Mouse (Mus musculus): Measurements from ENCODE around the gene Kcnh1. TPM values are rescaled to one million over a fixed set of nuclear protein-coding genes. Genes with fewer than 3 reads are reported as not detected.

The Kcnh1 gene
- total and polyA plus RNA-seq, 3 experiments: 0.05 TPM; not detected in 2

DNA sequence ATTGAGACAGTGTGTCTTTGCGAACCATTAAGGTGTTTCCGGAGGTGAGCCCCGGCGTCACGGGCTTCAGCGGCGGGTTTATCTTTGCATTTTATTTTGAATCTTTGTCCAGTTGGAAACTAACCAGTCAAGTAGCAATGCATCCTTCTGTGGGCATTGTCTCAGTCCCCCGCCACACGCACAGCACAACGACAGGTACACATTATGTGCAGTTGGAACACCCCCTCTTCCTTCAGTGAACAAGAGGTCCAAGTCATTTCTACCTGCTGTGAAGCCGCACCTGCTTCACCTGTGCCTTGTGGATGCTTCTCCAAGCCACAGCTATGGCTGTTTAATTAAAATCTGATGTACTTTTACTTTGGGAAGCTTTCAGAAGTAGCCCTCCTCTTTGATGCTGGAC, 803 bp upstream of the Kcnh1 start:
- no peaks in the 10 kb centered on the region for H3K27me3 ChIP-seq (ENCODE audit: insufficient read depth, low read length)
- no peak for TF ChIP-seq CTCF (IDR thresholded peaks at IDR 0.05; ENCODE audit: low read depth, low read length)
- TF ChIP-seq TAL1 (conservative IDR thresholded peaks at IDR 0.05; ENCODE audit: low read depth, low read length): no peak
- no peak for TF ChIP-seq GATA1 (IDR thresholded peaks at IDR 0.05; ENCODE audit: borderline replicate concordance, low read length)
- TF ChIP-seq GATA2 (IDR thresholded peaks at IDR 0.05; ENCODE audit: borderline replicate concordance, low read depth, low read length): no peak
- TF ChIP-seq POLR2AphosphoS5 (IDR thresholded peaks at IDR 0.05; ENCODE audit: insufficient replicate concordance, low read depth, low read length): no peak
- ATAC-seq (ENCODE audit: extremely low read depth, insufficient number of reproducible peaks, low FRiP score, poor library complexity, severe bottlenecking) (no peak), DNase-seq (ENCODE audit: low spot score) (no peak)
- no peak overlapping the region for H3K4me3 ChIP-seq (ENCODE audit: low read depth, low read length)
- no peaks in the 10 kb centered on the region for H3K4me1 ChIP-seq (ENCODE audit: insufficient read depth, low read depth, low read length)
- H3K36me3 ChIP-seq (replicated peaks): no peaks in the 10 kb centered on the region
- H3K9me3 ChIP-seq (replicated peaks): no peaks in the 10 kb centered on the region

- Histone ChIP-seq H3K4me1 (ENCODE audit: insufficient read depth, low read depth, low read length) (no peaks in the 10 kb centered on the region), H3K9me3 (replicated peaks) (no peaks in the 10 kb centered on the region), H3K36me3 (replicated peaks) (no peaks in the 10 kb centered on the region), H3K27me3 (ENCODE audit: insufficient read depth, low read length) (no peaks in the 10 kb centered on the region), H3K4me3 (ENCODE audit: low read depth, low read length) (no peak overlapping the region)
- DNase-seq (ENCODE audit: low spot score) (no peak), ATAC-seq (ENCODE audit: extremely low read depth, insufficient number of reproducible peaks, low FRiP score, poor library complexity, severe bottlenecking) (no peak)
- TF ChIP-seq GATA1 (IDR thresholded peaks at IDR 0.05; ENCODE audit: borderline replicate concordance, low read length): no peak
- TF ChIP-seq CTCF (IDR thresholded peaks at IDR 0.05; ENCODE audit: low read depth, low read length): no peak
- TF ChIP-seq TAL1 (conservative IDR thresholded peaks at IDR 0.05; ENCODE audit: low read depth, low read length): no peak
- TF ChIP-seq GATA2 (IDR thresholded peaks at IDR 0.05; ENCODE audit: borderline replicate concordance, low read depth, low read length): no peak
- TF ChIP-seq POLR2AphosphoS5 (IDR thresholded peaks at IDR 0.05; ENCODE audit: insufficient replicate concordance, low read depth, low read length): no peak
These were observed 707 bp downstream of the Kcnh1 start for GRCm38 (mm10) chr1:192191322-192191639.

- no peak for TF ChIP-seq GATA2 (IDR thresholded peaks at IDR 0.05; ENCODE audit: borderline replicate concordance, low read depth, low read length)
- Histone ChIP-seq H3K4me1 (ENCODE audit: insufficient read depth, low read depth, low read length) (no peaks in the 10 kb centered on the region), H3K4me3 (ENCODE audit: low read depth, low read length) (no peak overlapping the region), H3K9me3 (replicated peaks) (no peaks in the 10 kb centered on the region), H3K36me3 (replicated peaks) (no peaks in the 10 kb centered on the region), H3K27me3 (ENCODE audit: insufficient read depth, low read length) (no peaks in the 10 kb centered on the region)
- DNase-seq (ENCODE audit: low spot score) (no peak), ATAC-seq (ENCODE audit: extremely low read depth, insufficient number of reproducible peaks, low FRiP score, poor library complexity, severe bottlenecking) (no peak)
These were observed 1.3 kb downstream of the Kcnh1 start for GRCm38 (mm10) chr1:192191859-192192258.

- no peak for DNase-seq (ENCODE audit: low spot score)
- Histone ChIP-seq H3K9me3 (replicated peaks) (no peaks in the 10 kb centered on the region), H3K36me3 (replicated peaks) (no peaks in the 10 kb centered on the region), H3K4me1 (ENCODE audit: insufficient read depth, low read depth, low read length) (no peaks in the 10 kb centered on the region), H3K27me3 (ENCODE audit: insufficient read depth, low read length) (no peaks in the 10 kb centered on the region), H3K4me3 (ENCODE audit: low read depth, low read length) (no peak overlapping the region)
- no peak for ATAC-seq (ENCODE audit: extremely low read depth, insufficient number of reproducible peaks, low FRiP score, poor library complexity, severe bottlenecking)
- TF ChIP-seq TAL1 (conservative IDR thresholded peaks at IDR 0.05; ENCODE audit: low read depth, low read length): no peak
- no peak for TF ChIP-seq GATA2 (IDR thresholded peaks at IDR 0.05; ENCODE audit: borderline replicate concordance, low read depth, low read length)
- TF ChIP-seq CTCF (IDR thresholded peaks at IDR 0.05; ENCODE audit: low read depth, low read length): no peak
- TF ChIP-seq GATA1 (IDR thresholded peaks at IDR 0.05; ENCODE audit: borderline replicate concordance, low read length): no peak
- no peak for TF ChIP-seq POLR2AphosphoS5 (IDR thresholded peaks at IDR 0.05; ENCODE audit: insufficient replicate concordance, low read depth, low read length)
These were observed 2.1 kb downstream of the Kcnh1 start for GRCm38 (mm10) chr1:192192710-192193109.

DNA sequence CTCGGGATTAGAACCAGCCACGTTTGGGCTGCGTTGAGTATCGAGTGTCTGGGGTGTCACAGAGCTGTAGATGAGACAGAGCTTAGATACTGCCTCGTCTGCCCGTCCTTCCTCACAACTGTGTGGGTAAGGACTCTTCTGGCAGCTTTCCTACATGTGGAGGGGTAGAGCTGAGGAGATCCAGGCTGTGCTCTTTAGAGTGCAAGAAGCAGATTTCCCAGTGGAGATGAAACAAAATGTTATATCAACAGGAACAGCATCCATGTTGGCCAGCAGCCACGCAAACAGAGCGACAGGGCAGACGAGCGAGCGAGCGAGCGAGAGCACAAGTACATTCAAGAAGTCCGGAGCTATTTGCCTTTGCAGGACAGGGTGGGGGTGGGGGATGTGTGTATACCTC, 3.1 kb downstream of the Kcnh1 start:
- TF ChIP-seq CTCF (IDR thresholded peaks at IDR 0.05; ENCODE audit: low read depth, low read length): no peak
- no peak for TF ChIP-seq POLR2AphosphoS5 (IDR thresholded peaks at IDR 0.05; ENCODE audit: insufficient replicate concordance, low read depth, low read length)
- TF ChIP-seq TAL1 (conservative IDR thresholded peaks at IDR 0.05; ENCODE audit: low read depth, low read length): no peak
- TF ChIP-seq GATA1 (IDR thresholded peaks at IDR 0.05; ENCODE audit: borderline replicate concordance, low read length): no peak
- no peak for TF ChIP-seq GATA2 (IDR thresholded peaks at IDR 0.05; ENCODE audit: borderline replicate concordance, low read depth, low read length)
- Histone ChIP-seq H3K36me3 (replicated peaks) (no peaks in the 10 kb centered on the region), H3K9me3 (replicated peaks) (no peaks in the 10 kb centered on the region), H3K27me3 (ENCODE audit: insufficient read depth, low read length) (no peaks in the 10 kb centered on the region), H3K4me3 (ENCODE audit: low read depth, low read length) (no peak overlapping the region), H3K4me1 (ENCODE audit: insufficient read depth, low read depth, low read length) (no peaks in the 10 kb centered on the region)
- no peak for ATAC-seq (ENCODE audit: extremely low read depth, insufficient number of reproducible peaks, low FRiP score, poor library complexity, severe bottlenecking)
- no peak for DNase-seq (ENCODE audit: low spot score)

- H3K36me3 ChIP-seq (replicated peaks): no peaks in the 10 kb centered on the region
- H3K4me3 ChIP-seq (ENCODE audit: low read depth, low read length): no peak overlapping the region
- no peaks in the 10 kb centered on the region for H3K27me3 ChIP-seq (ENCODE audit: insufficient read depth, low read length)
- no peaks in the 10 kb centered on the region for H3K9me3 ChIP-seq (replicated peaks)
- DNase-seq (ENCODE audit: low spot score) (no peak), ATAC-seq (ENCODE audit: extremely low read depth, insufficient number of reproducible peaks, low FRiP score, poor library complexity, severe bottlenecking) (no peak)
- no peaks in the 10 kb centered on the region for H3K4me1 ChIP-seq (ENCODE audit: insufficient read depth, low read depth, low read length)
- TF ChIP-seq GATA2 (IDR thresholded peaks at IDR 0.05; ENCODE audit: borderline replicate concordance, low read depth, low read length): no peak
- TF ChIP-seq GATA1 (IDR thresholded peaks at IDR 0.05; ENCODE audit: borderline replicate concordance, low read length): no peak
- TF ChIP-seq CTCF (IDR thresholded peaks at IDR 0.05; ENCODE audit: low read depth, low read length): no peak
These were observed 6.9 kb downstream of the Kcnh1 start for GRCm38 (mm10) chr1:192197495-192197894.

DNA sequence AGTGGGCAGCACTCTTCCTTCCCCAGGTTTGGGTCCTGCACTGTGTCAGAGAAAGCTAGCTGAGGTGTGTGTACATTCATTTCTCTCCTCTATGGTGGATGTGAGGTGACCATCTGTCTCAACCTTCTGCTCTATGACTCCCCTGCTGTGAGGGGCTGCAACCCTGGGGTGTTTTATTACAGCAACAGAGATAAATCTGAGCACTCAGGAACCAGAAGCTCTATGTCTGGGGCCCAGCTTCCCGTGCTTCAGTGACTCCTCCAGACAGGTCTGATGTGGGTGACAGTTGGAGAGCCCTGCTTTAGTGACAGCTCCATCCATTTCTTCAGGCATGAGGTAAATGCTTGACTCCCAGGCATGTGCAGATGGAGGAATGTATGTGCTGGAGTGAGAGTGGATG, 12.4 kb downstream of the Kcnh1 start:
- no peak for TF ChIP-seq GATA2 (IDR thresholded peaks at IDR 0.05; ENCODE audit: borderline replicate concordance, low read depth, low read length)
- TF ChIP-seq GATA1 (IDR thresholded peaks at IDR 0.05; ENCODE audit: borderline replicate concordance, low read length): no peak
- no peak for TF ChIP-seq CTCF (IDR thresholded peaks at IDR 0.05; ENCODE audit: low read depth, low read length)
- Histone ChIP-seq H3K4me1 (ENCODE audit: insufficient read depth, low read depth, low read length) (no peaks in the 10 kb centered on the region), H3K9me3 (replicated peaks) (no peaks in the 10 kb centered on the region), H3K4me3 (ENCODE audit: low read depth, low read length) (no peak overlapping the region), H3K36me3 (replicated peaks) (no peaks in the 10 kb centered on the region), H3K27me3 (ENCODE audit: insufficient read depth, low read length) (no peaks in the 10 kb centered on the region)
- ATAC-seq (ENCODE audit: extremely low read depth, insufficient number of reproducible peaks, low FRiP score, poor library complexity, severe bottlenecking) (no peak), DNase-seq (ENCODE audit: low spot score) (no peak)

Data from G1E (cell line).